Mouse (Mus musculus) midbrain, embryonic 11.5 days (tissue): ENCODE results near the gene Sh3bp4. TPM values are rescaled to one million over a fixed set of nuclear protein-coding genes. Genes with fewer than 3 reads are reported as not detected.

Source experiments
- ATAC-seq: fragments of 200-750 bp; cut with Nextera tagmentation; 2 replicates; pipeline ENCODE4 v1.8.0; 2017; ENCODE audit warnings: moderate TSS enrichment, moderate library complexity; ENCODE audit not compliant: low FRiP score
- DNase-seq: peaks from one replicate; pipeline ENCODE4 v3.0.0; 2015; ENCODE audit warnings: low spot score; ENCODE audit errors: missing footprints
- H3K27ac ChIP-seq: fragments of 300-500 bp; sonication (generic); 2 replicates; pipeline ENCODE4 v1.5.1; 2014; ENCODE audit warnings: low read depth, low read length
- H3K27me3 ChIP-seq: fragments of 300-500 bp; sonication (generic); 2 replicates; pipeline ENCODE4 v1.6.1; 2014; ENCODE audit warnings: mild to moderate bottlenecking, low read length, moderate library complexity, mixed read lengths; ENCODE audit not compliant: control insufficient read depth, insufficient read depth
- H3K36me3 ChIP-seq: fragments of 300-500 bp; sonication (generic); 2 replicates; pipeline ENCODE4 v1.6.1; 2014; ENCODE audit warnings: mild to moderate bottlenecking, low read length, moderate library complexity, mixed read lengths; ENCODE audit not compliant: control insufficient read depth, insufficient read depth
- H3K4me1 ChIP-seq: fragments of 300-500 bp; sonication (generic); 2 replicates; pipeline ENCODE4 v1.6.1; 2014; ENCODE audit warnings: low read length; ENCODE audit not compliant: control insufficient read depth, insufficient read depth
- H3K4me2 ChIP-seq: fragments of 300-500 bp; sonication (generic); 2 replicates; pipeline ENCODE4 v1.6.1; 2014; ENCODE audit warnings: mild to moderate bottlenecking, moderate library complexity
- H3K4me3 ChIP-seq: fragments of 300-500 bp; sonication (generic); 2 replicates; pipeline ENCODE4 v1.5.1; 2014; ENCODE audit warnings: low read depth, low read length
- H3K9ac ChIP-seq: fragments of 300-500 bp; sonication (generic); 2 replicates; pipeline ENCODE4 v1.6.1; 2014; ENCODE audit warnings: low read length
- H3K9me3 ChIP-seq: fragments of 300-500 bp; sonication (generic); 2 replicates; pipeline ENCODE4 v1.6.1; 2016; ENCODE audit warnings: low read length; ENCODE audit not compliant: control insufficient read depth
- WGBS: fragments of 180-500 bp; shearing (Covaris S2); extraction: QIAGEN DNeasy Blood & Tissue Kit; methylation state at CpG from one replicate; pipeline ENCODE4 v1.1.7; 2014; 5-methylcytosine and 5-hydroxymethylcytosine counted together
- polyA plus RNA-seq: library from polyadenylated mRNA; unstranded; fragments of >200 nt; fragmentation: Nextera tagmentation; extraction: Ambion mirVana; gene quantifications from 2 replicates; pipeline ENCODE4 v1.2.1, GENCODE M21; 2014

The Sh3bp4 gene
- polyA plus RNA-seq, 1 experiment from 2014 or later, result 18.6 TPM

GRCm38 (mm10) chr1:89122376-89122775, 52.2 kb downstream of the Sh3bp4 start:
- no peak overlapping the region for H3K9ac ChIP-seq
- H3K4me1 ChIP-seq, result no peaks in the 10 kb centered on the region; the same call in 1 of the 2 replicates
- H3K4me2 ChIP-seq, result no peak overlapping the region
- no peaks in the 10 kb centered on the region for H3K36me3 ChIP-seq
- H3K4me3 ChIP-seq, result no peak overlapping the region
- ATAC-seq, result no peak
- WGBS, result 85% methylated on average over 5 of the region's 5 CpGs
- peaks cover 3% of the 10 kb centered on the region; the same call in 1 of the 2 replicates for H3K9me3 ChIP-seq
- H3K27ac ChIP-seq, result no peak overlapping the region
- no peaks in the 10 kb centered on the region for H3K27me3 ChIP-seq
- DNase-seq, result no peak

DNA sequence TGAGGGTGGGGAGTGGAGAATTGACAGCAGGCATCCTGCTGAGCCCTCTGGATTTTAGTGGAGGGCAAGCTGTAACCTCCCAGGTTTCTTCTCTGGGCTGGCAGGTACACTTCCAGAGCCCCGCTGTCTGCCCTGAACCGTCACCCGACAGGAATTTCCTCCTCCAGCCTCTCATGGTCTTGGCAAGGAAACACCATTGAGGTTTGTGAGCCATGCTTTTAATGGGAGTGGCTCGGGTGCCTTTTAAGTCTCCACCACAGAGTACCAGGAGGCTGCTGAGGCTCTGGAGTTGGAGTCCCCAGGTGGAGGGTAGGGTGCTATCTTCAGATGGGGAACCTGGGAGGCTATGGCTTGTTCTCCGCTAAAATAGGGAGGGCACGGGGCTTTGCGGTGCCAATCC, 53.9 kb downstream of the Sh3bp4 start:
- 88% methylated on average over 7 of the region's 7 CpGs for WGBS
- no peak for DNase-seq
- no peak overlapping the region for H3K4me2 ChIP-seq
- H3K9ac ChIP-seq, result no peak overlapping the region
- no peak for ATAC-seq
- H3K27ac ChIP-seq, result no peak overlapping the region
- no peaks in the 10 kb centered on the region for H3K27me3 ChIP-seq
- no peaks in the 10 kb centered on the region for H3K4me1 ChIP-seq
- no peak overlapping the region for H3K4me3 ChIP-seq
- H3K9me3 ChIP-seq, result peaks cover 3% of the 10 kb centered on the region; the same call in 1 of the 2 replicates
- H3K36me3 ChIP-seq, result no peaks in the 10 kb centered on the region

GRCm38 (mm10) chr1:89127163-89127562, 56.9 kb downstream of the Sh3bp4 start:
- DNase-seq (no peak), ATAC-seq (no peak)
- Histone ChIP-seq H3K4me2 (no peak overlapping the region), H3K9ac (no peak overlapping the region), H3K27ac (no peak overlapping the region), H3K4me1 (no peaks in the 10 kb centered on the region), H3K9me3 (peaks cover 3% of the 10 kb centered on the region; the same call in 1 of the 2 replicates), H3K4me3 (no peak overlapping the region), H3K27me3 (no peaks in the 10 kb centered on the region), H3K36me3 (no peaks in the 10 kb centered on the region)
- WGBS, result 98% methylated on average over 3 of the region's 3 CpGs

DNA sequence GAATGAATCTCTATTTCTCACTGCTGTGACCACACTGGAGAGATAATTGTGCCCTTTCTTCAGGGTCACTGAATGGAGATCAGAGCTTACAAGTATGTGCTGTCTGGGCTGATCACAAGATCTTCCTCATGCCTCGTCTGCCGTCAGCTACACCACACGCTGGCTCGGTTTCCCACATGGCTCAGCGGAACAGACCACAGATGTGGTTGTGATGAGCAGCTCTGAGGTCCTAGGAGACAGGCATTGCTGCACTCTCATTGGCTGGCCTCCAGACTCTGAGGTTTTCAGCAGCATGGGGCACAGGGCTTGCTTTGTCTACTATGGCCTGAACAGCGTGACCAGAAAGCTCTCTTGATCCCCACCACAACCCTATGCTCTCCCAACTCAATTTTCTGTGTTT, 60.2 kb downstream of the Sh3bp4 start:
- no peaks in the 10 kb centered on the region for H3K4me1 ChIP-seq
- no peak overlapping the region for H3K4me3 ChIP-seq
- no peak for DNase-seq
- no peaks in the 10 kb centered on the region for H3K27me3 ChIP-seq
- H3K9ac ChIP-seq, result no peak overlapping the region
- H3K4me2 ChIP-seq, result no peak overlapping the region
- H3K9me3 ChIP-seq, result peaks cover 3% of the 10 kb centered on the region; the same call in 1 of the 2 replicates
- 71% methylated on average over 6 of the region's 6 CpGs for WGBS
- H3K36me3 ChIP-seq, result no peaks in the 10 kb centered on the region
- H3K27ac ChIP-seq, result no peak overlapping the region
- no peak for ATAC-seq

DNA sequence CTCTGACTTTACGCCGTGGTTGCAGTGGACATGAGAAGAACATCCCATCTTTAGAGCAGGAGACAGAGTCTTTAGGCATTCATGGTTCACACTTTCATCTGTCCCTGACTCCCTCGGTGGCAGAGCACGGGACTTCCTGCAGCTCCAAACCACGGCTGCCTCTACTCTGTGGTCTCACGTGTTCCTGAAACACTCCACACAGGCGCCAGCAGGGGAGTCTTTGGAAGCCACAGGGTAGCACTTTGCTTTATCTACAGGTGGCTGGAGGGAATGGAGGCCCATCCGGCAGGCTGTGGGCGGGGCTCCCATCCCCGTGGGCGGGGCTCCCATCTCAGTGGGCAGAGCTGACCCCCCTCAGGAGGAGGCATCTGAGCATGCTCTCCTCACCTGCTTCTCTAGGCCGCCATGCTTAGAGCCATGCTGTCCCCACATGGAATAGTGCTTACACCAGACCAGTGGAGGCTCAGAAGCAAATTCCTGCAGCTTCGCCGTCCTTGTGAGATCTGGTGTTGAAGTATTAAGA, 60.9 kb downstream of the Sh3bp4 start:
- 82% methylated on average over 14 of the region's 14 CpGs for WGBS
- H3K4me3 ChIP-seq, result no peak overlapping the region
- no peak overlapping the region for H3K4me2 ChIP-seq
- no peak for DNase-seq
- peaks cover 3% of the 10 kb centered on the region; the same call in 1 of the 2 replicates for H3K9me3 ChIP-seq
- no peak overlapping the region for H3K9ac ChIP-seq
- H3K36me3 ChIP-seq, result no peaks in the 10 kb centered on the region
- H3K27ac ChIP-seq, result no peak overlapping the region
- no peaks in the 10 kb centered on the region for H3K27me3 ChIP-seq
- no peak for ATAC-seq
- no peaks in the 10 kb centered on the region for H3K4me1 ChIP-seq

DNA sequence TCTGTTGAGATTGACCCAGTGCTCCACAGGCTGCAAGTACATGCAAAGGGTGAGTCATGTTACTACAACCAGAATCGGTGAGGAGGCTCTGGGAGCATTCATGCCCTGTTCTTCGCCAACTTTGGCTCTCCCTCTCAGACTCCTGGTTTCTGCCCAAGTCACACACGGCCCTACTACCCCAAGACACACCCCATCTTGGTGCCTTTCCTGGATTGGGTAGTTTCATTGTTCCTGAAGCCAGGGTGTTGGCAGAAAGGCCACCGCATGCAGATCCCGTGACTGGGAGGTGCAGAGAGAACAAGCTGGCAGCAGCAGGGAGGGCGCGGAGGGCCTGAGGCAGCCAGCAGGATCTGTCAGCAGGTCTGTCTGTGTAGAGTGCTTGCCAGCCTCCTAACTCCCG, 61.5 kb downstream of the Sh3bp4 start:
- Histone ChIP-seq H3K36me3 (no peaks in the 10 kb centered on the region), H3K9ac (no peak overlapping the region), H3K4me3 (no peak overlapping the region), H3K27me3 (no peaks in the 10 kb centered on the region), H3K9me3 (peaks cover 3% of the 10 kb centered on the region; the same call in 1 of the 2 replicates), H3K4me1 (no peaks in the 10 kb centered on the region), H3K27ac (no peak overlapping the region), H3K4me2 (no peak overlapping the region)
- WGBS, result 86% methylated on average over 8 of the region's 8 CpGs
- no peak for DNase-seq
- no peak for ATAC-seq

GRCm38 (mm10) chr1:89133266-89133665, 63.1 kb downstream of the Sh3bp4 start:
- DNase-seq (no peak), ATAC-seq (no peak)
- no peak overlapping the region for H3K4me3 ChIP-seq
- no peaks in the 10 kb centered on the region for H3K27me3 ChIP-seq
- H3K9me3 ChIP-seq, result no peaks in the 10 kb centered on the region
- no peak overlapping the region for H3K4me2 ChIP-seq
- H3K27ac ChIP-seq, result no peak overlapping the region
- H3K9ac ChIP-seq, result no peak overlapping the region
- no peaks in the 10 kb centered on the region for H3K36me3 ChIP-seq
- no peaks in the 10 kb centered on the region for H3K4me1 ChIP-seq
- WGBS, result 84% methylated on average over 4 of the region's 4 CpGs

DNA sequence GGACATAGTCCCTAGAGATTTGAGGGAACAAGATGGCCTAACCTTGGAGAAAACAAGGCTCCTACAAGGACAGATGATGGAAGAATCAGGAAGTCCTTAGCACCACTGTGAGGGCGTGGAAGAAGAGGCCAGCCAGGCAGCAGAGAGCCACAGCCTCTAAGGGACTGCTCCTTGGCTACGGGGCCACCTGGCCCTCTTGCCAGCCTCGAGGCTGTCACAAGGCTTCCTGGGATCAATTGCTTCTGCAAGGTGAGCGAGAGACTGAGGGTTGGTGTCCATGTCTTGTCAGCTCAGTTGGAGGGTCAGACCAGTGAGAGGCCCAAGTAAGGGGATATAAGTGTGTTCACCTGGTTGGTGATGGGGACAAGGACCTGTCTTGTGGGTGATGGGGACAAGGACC, 63.5 kb downstream of the Sh3bp4 start:
- Histone ChIP-seq H3K4me3 (no peak overlapping the region), H3K4me1 (no peaks in the 10 kb centered on the region), H3K4me2 (no peak overlapping the region), H3K27ac (no peak overlapping the region), H3K36me3 (no peaks in the 10 kb centered on the region), H3K9ac (no peak overlapping the region), H3K27me3 (no peaks in the 10 kb centered on the region), H3K9me3 (no peaks in the 10 kb centered on the region)
- no peak for DNase-seq
- ATAC-seq, result no peak
- 84% methylated on average over 4 of the region's 4 CpGs for WGBS

DNA sequence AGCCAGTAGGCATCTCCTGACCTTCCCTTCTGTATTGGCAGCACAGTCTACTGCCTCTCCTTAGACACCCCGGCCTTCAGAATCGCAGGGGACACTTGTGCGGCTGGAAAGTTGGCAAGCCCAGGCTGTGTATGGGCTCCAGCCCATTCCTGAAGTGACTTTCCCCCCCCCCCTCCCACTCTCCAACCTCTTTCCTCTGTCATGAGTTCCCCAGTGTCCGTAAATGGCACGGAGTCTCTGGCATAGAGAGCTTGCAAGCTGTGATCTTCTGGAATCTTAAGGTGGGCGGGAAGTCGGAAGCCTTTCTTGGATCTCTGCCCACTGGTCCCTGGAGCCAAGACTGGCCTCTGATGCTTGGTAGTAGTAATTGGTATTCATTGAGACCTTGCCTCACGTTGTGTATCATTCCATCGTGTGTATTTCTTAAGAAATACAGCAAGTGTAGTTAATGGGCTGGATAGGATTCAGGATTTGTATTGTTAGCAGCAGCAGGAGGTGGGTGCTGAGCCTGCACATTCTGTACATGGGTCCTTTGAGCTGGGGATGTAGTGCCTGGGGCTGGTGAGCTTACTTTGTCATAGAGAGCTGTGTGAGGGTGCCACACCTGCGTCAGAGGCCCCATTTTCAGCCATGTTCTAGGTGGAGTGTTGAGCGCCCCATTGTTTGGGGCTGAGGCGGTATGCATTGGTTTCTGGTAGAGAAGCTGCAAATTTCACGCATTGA, 66.0 kb downstream of the Sh3bp4 start:
- ATAC-seq, result no peak
- H3K27me3 ChIP-seq, result no peaks in the 10 kb centered on the region
- no peaks in the 10 kb centered on the region for H3K9me3 ChIP-seq
- H3K27ac ChIP-seq, result no peak overlapping the region
- no peak overlapping the region for H3K4me3 ChIP-seq
- DNase-seq, result no peak
- H3K4me1 ChIP-seq, result no peaks in the 10 kb centered on the region
- no peak overlapping the region for H3K4me2 ChIP-seq
- H3K9ac ChIP-seq, result no peak overlapping the region
- H3K36me3 ChIP-seq, result 0 out of 2 replicates have a peak, but pooled peaks cover 5% of the 10 kb centered on the region
- 91% methylated on average over 13 of the region's 13 CpGs for WGBS
